Mouse (Mus musculus): ENCODE measurements around the gene Srbd1.
A peak's percentile ranks its signal among the peaks of the same experiment; 100 is the strongest.

The Srbd1 gene

DNA sequence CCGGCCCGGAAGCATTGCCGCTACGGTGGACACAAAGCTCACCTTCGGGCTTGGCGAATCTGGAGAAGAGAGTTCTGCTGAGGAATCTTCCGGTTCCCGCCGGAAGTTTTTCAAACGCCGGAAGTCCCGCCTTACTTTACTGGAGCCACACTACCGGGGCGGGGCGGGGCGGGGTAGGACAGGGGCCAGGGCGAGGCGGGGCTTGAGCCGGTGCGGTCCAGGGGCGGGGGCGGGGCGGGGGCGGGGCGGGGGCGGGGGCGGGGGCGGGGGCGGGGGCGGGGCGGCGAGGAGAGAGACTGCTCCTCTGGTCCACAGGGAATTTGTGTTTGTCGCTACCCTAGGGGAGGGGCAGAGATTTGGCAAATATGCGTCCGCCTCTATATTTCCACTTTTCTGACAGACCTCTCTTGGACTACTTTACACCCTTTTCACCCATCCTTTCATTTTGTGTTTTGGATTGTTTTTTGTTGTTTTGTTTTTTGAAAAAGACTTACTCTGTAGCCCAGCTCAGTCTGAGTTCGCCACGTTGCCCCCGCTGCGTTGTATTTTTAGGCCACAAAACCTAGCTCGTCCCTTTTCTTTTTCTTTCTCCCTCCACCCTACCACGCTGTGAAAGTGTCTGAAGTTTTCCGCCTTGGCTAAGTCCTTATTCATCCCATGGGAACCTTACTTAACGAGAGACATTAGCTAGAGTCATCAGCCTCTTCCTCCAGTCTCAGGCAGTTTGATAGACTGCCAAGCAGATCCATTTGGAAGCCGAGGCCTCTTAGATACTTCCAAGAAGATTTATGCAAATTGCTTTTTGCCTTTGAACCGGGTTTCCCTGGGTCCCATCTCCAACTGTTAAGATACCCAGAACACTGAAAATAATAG lies at the start of gene Srbd1:
Gene Srbd1, minus strand, starts transcription at position 97 of the 873 bp plus-strand sequence.
- peak; percentile 89 for DNase-seq

DNA sequence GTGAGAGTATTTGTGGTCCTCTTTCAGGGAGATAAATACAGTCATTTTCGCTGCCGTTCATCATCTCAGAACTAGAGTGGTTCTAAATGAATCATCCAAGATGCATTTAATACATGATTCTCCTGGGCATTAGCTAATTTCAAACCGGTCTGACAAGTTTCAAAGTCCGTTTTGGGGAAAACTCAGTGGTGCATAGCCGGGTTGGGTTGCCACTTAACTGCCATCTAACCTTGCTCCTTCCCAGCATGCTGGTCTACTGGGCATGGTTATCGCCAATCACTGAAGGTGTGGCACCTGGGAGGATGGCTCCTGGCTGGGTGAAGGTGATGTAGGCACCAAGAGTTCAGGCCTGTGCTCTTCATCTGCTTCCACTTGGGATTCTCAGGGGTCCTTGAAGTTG lies 49.0 kb upstream of the Srbd1 start:
- DNase-seq: no peak

- DNase-seq: peak in 1 of 2 experiments; percentile 20
These were observed 42.8 kb upstream of the Srbd1 start for GRCm38 (mm10) chr17:86187777-86188176.

DNA sequence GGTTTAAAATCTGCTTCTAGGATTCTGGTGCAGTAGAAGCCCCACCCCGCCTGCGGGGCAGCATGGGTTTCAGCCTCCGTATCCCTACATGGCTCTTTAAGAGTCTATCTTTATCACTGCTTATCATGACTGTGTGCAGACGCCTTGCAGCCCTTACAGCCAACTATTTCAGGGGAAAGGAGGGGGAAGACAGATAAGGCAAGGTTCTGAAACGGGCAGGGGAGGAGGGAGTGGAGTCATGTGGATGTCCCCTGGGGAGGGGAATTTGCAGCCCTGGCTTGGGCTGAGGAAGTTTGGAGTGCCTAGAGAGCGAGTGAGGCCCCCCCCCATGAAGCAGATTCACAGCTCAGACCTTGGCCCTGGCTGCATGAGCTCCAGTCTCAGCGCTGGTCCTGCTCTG lies 40.6 kb upstream of the Srbd1 start:
- DNase-seq: no peak

DNA sequence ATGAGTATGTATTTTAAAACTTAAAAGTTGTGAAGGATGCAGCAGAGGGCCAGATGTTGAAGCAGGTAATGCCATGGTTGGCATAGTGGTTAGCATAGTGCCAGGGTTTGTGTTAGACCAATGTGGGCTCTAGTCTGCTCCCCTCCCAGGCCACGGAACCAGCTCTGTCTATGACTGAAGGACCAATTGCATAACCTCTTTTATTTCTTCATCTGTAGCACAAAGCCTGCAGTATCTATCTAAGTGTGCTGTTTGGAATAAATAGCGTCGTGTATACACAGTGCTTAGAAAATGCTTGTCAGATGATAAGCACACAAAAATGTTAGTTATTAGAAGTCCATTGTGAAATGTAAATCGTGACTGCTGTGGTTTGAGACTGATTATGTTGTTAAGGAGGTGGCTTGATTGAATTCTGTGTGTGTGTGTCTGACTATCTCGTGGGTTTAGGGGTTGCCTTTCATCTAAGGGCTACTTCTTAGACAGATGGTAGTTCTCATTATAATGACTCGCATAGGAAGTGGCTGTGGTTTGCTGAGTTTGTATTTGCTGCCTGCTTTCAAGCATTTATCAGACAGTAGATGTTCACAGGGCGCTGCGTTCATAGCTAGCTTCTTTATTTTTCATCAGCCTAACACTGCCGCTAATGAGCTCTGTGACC lies 39.7 kb upstream of the Srbd1 start:
- no peak for DNase-seq

GRCm38 (mm10) chr17:86183788-86184187 lies 38.8 kb upstream of the Srbd1 start:
- DNase-seq: no peak

DNA sequence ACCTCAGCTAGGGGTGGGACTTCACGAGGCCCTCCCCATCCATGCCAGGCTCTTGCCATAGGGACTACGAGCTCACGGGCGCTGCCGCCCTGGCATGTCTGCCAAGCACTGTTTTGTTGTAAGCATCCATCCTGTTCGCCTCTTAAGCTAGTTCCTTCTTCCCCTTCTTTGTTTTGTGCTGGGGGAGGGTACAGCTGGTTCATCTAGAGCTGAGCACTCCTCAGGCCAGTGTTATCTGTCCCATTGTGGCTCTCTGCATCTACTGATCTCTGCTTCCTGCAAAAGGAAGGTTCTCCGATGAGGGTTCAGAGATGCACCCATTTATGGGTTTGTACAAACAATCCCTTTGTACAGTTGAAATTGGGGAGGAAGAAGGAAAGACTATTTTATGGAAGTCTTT lies 31.7 kb upstream of the Srbd1 start:
- DNase-seq: no peak

- DNase-seq: no peak
These were observed 30.5 kb upstream of the Srbd1 start for GRCm38 (mm10) chr17:86175516-86175915.

- peak; percentile 39 to 41 for DNase-seq
These were observed 25.4 kb upstream of the Srbd1 start for GRCm38 (mm10) chr17:86170164-86170958.

GRCm38 (mm10) chr17:86169092-86169491 lies 24.1 kb upstream of the Srbd1 start:
- no peak for DNase-seq

DNA sequence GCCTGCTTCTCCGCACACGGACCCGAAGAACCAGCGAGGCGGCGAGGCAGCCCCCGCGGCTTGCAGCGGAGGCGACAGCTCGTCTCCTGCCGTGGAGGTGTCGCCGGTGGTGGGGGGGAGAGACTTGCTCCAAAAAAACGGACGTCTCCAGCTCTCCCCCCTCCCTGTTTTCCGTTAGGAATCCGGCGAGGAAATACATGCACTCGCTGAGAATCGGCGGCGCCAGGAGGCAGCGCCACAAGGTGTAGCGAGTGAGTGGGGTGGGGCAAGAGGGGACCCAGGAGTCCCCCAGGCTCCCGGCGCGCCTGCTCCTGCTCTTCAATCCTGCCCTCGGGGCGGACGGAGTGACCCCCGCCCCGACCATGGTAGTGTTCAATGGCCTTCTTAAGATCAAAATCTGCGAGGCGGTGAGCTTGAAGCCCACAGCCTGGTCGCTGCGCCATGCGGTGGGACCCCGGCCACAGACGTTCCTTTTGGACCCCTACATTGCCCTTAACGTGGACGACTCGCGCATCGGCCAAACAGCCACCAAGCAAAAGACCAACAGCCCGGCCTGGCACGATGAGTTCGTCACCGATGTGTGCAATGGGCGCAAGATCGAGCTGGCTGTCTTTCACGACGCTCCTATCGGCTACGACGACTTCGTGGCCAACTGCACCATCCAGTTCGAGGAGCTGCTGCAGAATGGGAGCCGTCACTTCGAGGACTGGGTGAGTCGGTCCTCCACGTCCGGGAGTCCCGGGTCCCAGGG lies 23.4 kb upstream of the Srbd1 start:
- peak; percentile 42 to 47 for DNase-seq

- peak; percentile 82 to 84 for DNase-seq
These were observed 22.6 kb upstream of the Srbd1 start, which contains the start of gene Prkce for GRCm38 (mm10) chr17:86167320-86168230. TSS of gene Prkce (plus strand) at chr17:86167785.

GRCm38 (mm10) chr17:86166567-86167319 lies 21.8 kb upstream of the Srbd1 start:
- DNase-seq: peak; percentile 71 to 72

- DNase-seq: no peak
These were observed 21.1 kb upstream of the Srbd1 start for GRCm38 (mm10) chr17:86166051-86166566.

GRCm38 (mm10) chr17:86164416-86164815 lies 19.4 kb upstream of the Srbd1 start:
- no peak for DNase-seq

GRCm38 (mm10) chr17:86162672-86163071 lies 17.7 kb upstream of the Srbd1 start:
- no peak for DNase-seq

GRCm38 (mm10) chr17:86156999-86157398 lies 12.0 kb upstream of the Srbd1 start:
- DNase-seq: no peak

DNA sequence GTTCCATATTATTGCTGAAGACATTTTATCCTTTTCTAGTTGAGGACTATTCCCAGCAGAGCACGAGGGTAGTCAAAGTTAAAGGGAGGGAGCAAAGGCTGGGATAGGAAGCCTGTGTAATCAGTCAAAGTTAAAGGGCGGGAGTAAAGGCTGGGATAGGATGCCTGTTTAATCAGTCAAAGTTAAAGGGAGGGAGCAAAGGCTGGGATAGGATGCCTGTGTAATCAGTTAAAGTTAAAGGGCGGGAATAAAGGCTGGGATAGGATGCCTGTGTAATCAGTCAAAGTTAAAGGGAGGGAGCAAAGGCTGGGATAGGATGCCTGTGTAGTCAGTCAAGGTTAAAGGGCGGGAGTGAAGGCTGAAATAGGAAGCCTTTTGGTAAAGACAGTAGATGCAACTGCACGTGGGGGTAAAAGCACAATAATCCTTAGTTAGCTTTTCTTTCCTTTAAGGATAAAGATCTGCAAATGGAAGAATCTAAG lies 5.9 kb upstream of the Srbd1 start:
- DNase-seq: peak in 1 of 2 experiments; percentile 11

- DNase-seq: no peak
These were observed 4.8 kb upstream of the Srbd1 start for GRCm38 (mm10) chr17:86149726-86150125.

- no peak for DNase-seq
These were observed 367 bp downstream of the Srbd1 start for GRCm38 (mm10) chr17:86144537-86145078.

Data from B cell, adult 2 months (primary cell).